Mouse (Mus musculus) macrophage (primary cell): ENCODE data around the gene Axin1. TPM values are rescaled to one million over a fixed set of nuclear protein-coding genes. Genes with fewer than 3 reads are reported as not detected.

Experiments used
- polyA plus RNA-seq: library from polyadenylated mRNA; stranded (reverse); fragments of 250-400 nt; gene quantifications from 3 replicates; pipeline ENCODE4 v1.2.4, GENCODE M21; 2018; ENCODE audit warnings: inconsistent platforms

Gene Axin1
- polyA plus RNA-seq, 1 experiment from 2014 or later = 76.5 TPM

Other genes starting within 250 kb of the Axin1 start
- gene Rab40c, start 219.0 kb upstream of the Axin1 start, polyA plus RNA-seq = 13.7 to 21.8 TPM (median 16.8 TPM) in 3 replicates
- gene Pigq, start 193.8 kb upstream of the Axin1 start, polyA plus RNA-seq = 33.1 to 43.2 TPM (median 35.1 TPM) in 3 replicates
- gene Nhlrc4, start 193.7 kb upstream of the Axin1 start, polyA plus RNA-seq = not detected in 3 replicates
- not detected in 3 replicates for gene A930017K11Rik, start 186.1 kb upstream of the Axin1 start, polyA plus RNA-seq
- 5.2 to 13.5 TPM (median 5.9 TPM) in 3 replicates for gene Capn15, start 152.9 kb upstream of the Axin1 start, polyA plus RNA-seq
- gene Rab11fip3, start 69.1 kb upstream of the Axin1 start, polyA plus RNA-seq = 5.3 to 7.6 TPM (median 6.3 TPM) in 3 replicates
- 19.8 to 24.2 TPM (median 23.4 TPM) in 3 replicates for gene Decr2, start 48.4 kb upstream of the Axin1 start, polyA plus RNA-seq
- 16.3 to 30.7 TPM (median 17.2 TPM) in 3 replicates for gene Nme4, start 43.1 kb upstream of the Axin1 start, polyA plus RNA-seq
- 35.3 to 45.1 TPM (median 37.7 TPM) in 3 replicates for gene Tmem8, start 25.4 kb upstream of the Axin1 start, polyA plus RNA-seq
- 35.9 to 74.0 TPM (median 71.9 TPM) in 3 replicates for gene Mrpl28, start 15.2 kb upstream of the Axin1 start, polyA plus RNA-seq
- gene Pdia2, start 60.4 kb downstream of the Axin1 start, polyA plus RNA-seq = not detected in 3 replicates
- gene Rgs11, start 64.3 kb downstream of the Axin1 start, polyA plus RNA-seq = 0.07 to 1.2 TPM (median 0.88 TPM) in 3 replicates
- gene Arhgdig, start 69.1 kb downstream of the Axin1 start, polyA plus RNA-seq = not detected in 3 replicates
- 73.6 to 152 TPM (median 101 TPM) in 3 replicates for gene Fam234a, start 105.6 kb downstream of the Axin1 start, polyA plus RNA-seq
- 27.9 to 31.3 TPM (median 28.9 TPM) in 3 replicates for gene Luc7l, start 114.2 kb downstream of the Axin1 start, polyA plus RNA-seq